Mouse (Mus musculus): ENCODE results near the gene Idh3a. TPM values are rescaled to one million over a fixed set of nuclear protein-coding genes. Genes with fewer than 3 reads are reported as not detected.

Idh3a gene
- polyA plus RNA-seq, 1 experiment from 2014 or later = 101 TPM

GRCm38 (mm10) chr9:54637510-54638314, 51.6 kb downstream of the Idh3a start:
- no peak overlapping the region for H3K4me2 ChIP-seq (replicated peaks)
- no peak for ATAC-seq (ENCODE audit: insufficient number of reproducible peaks, insufficient read depth, low FRiP score, low TSS enrichment)
- H3K4me1 ChIP-seq = no peaks in the 10 kb centered on the region
- H3K27me3 ChIP-seq = no peaks in the 10 kb centered on the region
- WGBS = 60% methylated on average over 5 of the region's 5 CpGs
- no peak overlapping the region for H3K27ac ChIP-seq
- no peaks in the 10 kb centered on the region for H3K36me3 ChIP-seq
- H3K9me3 ChIP-seq = no peaks in the 10 kb centered on the region
- no peak overlapping the region for H3K9ac ChIP-seq
- no peak overlapping the region for H3K4me3 ChIP-seq

- H3K4me1 ChIP-seq = no peaks in the 10 kb centered on the region
- no peaks in the 10 kb centered on the region for H3K9me3 ChIP-seq
- H3K9ac ChIP-seq = no peak overlapping the region
- no peak overlapping the region for H3K4me2 ChIP-seq (replicated peaks)
- H3K27ac ChIP-seq = no peak overlapping the region
- H3K36me3 ChIP-seq = no peaks in the 10 kb centered on the region
- no peaks in the 10 kb centered on the region for H3K27me3 ChIP-seq
- WGBS = 45% methylated on average over 2 of the region's 2 CpGs
- no peak overlapping the region for H3K4me3 ChIP-seq
- no peak for ATAC-seq (ENCODE audit: insufficient number of reproducible peaks, insufficient read depth, low FRiP score, low TSS enrichment)
Measured at GRCm38 (mm10) chr9:54639192-54639591, 53.1 kb downstream of the Idh3a start.

DNA sequence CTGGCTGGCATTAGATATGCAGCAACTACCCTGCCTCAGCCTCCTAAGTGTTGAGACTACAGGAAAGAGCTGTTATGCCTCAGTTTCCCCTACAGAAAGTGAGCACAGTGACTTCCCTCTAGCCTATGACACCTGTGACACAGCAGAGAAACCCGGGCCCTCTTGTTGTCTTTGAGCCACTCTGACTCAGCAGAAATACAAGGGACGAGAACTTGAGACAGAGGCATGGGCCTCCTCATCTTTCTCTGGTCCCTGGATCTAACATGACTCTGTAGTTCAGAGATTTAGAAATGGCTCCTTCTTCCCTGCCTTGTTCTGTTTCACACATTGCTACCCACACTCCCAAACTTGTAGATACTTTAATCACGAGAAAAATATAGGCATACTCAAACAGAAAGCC, 55.4 kb downstream of the Idh3a start:
- 74% methylated on average over 3 of the region's 3 CpGs for WGBS

DNA sequence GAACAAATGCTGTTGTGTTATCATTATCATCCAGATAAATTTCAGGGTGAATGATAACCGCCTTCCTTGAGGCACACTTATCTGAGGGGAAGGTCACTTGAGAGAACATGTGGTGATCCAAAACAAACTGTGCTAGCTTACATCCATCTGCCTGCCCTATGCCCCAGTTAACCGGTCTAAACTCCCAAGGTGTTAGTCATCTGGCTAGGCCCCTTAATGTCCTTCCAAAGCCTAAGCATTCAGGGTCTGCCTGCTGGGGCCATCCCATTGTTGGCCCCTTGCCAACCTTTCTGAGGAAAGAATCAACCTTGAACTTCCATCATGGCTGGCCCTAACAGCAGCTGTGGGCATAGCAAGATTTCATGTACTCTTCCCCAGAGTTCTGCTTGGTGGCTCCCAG, 56.0 kb downstream of the Idh3a start:
- WGBS = 74% methylated on average over 2 of the region's 2 CpGs
- H3K27me3 ChIP-seq = no peaks in the 10 kb centered on the region
- H3K9ac ChIP-seq = no peak overlapping the region
- no peaks in the 10 kb centered on the region for H3K9me3 ChIP-seq
- no peak overlapping the region for H3K27ac ChIP-seq
- ATAC-seq (ENCODE audit: insufficient number of reproducible peaks, insufficient read depth, low FRiP score, low TSS enrichment) = no peak
- H3K36me3 ChIP-seq = no peaks in the 10 kb centered on the region
- H3K4me1 ChIP-seq = no peaks in the 10 kb centered on the region
- H3K4me3 ChIP-seq = no peak overlapping the region
- H3K4me2 ChIP-seq (replicated peaks) = no peak overlapping the region

More for the DNA sequence above, 55.4 kb downstream of the Idh3a start:
- H3K4me2 ChIP-seq (replicated peaks) = no peak overlapping the region
- no peak for ATAC-seq (ENCODE audit: insufficient number of reproducible peaks, insufficient read depth, low FRiP score, low TSS enrichment)
- no peak overlapping the region for H3K27ac ChIP-seq
- H3K9me3 ChIP-seq = no peaks in the 10 kb centered on the region
- H3K27me3 ChIP-seq = no peaks in the 10 kb centered on the region
- H3K9ac ChIP-seq = no peak overlapping the region
- no peaks in the 10 kb centered on the region for H3K36me3 ChIP-seq
- no peaks in the 10 kb centered on the region for H3K4me1 ChIP-seq
- H3K4me3 ChIP-seq = no peak overlapping the region

GRCm38 (mm10) chr9:54642556-54642955, 56.4 kb downstream of the Idh3a start:
- Histone ChIP-seq H3K4me3 (no peak overlapping the region), H3K9ac (no peak overlapping the region), H3K4me2 (replicated peaks) (no peak overlapping the region), H3K36me3 (no peaks in the 10 kb centered on the region), H3K27ac (no peak overlapping the region), H3K27me3 (no peaks in the 10 kb centered on the region), H3K9me3 (no peaks in the 10 kb centered on the region), H3K4me1 (no peaks in the 10 kb centered on the region)
- 80% methylated on average over 4 of the region's 4 CpGs for WGBS
- no peak for ATAC-seq (ENCODE audit: insufficient number of reproducible peaks, insufficient read depth, low FRiP score, low TSS enrichment)

GRCm38 (mm10) chr9:54643179-54643578, 57.0 kb downstream of the Idh3a start:
- Histone ChIP-seq H3K27me3 (no peaks in the 10 kb centered on the region), H3K4me2 (replicated peaks) (no peak overlapping the region), H3K27ac (no peak overlapping the region), H3K4me1 (no peaks in the 10 kb centered on the region), H3K4me3 (no peak overlapping the region), H3K9me3 (no peaks in the 10 kb centered on the region), H3K36me3 (no peaks in the 10 kb centered on the region), H3K9ac (no peak overlapping the region)
- no peak for ATAC-seq (ENCODE audit: insufficient number of reproducible peaks, insufficient read depth, low FRiP score, low TSS enrichment)
- WGBS = 89% methylated on average over 7 of the region's 7 CpGs

- no peaks in the 10 kb centered on the region for H3K27me3 ChIP-seq
- H3K4me3 ChIP-seq = no peak overlapping the region
- no peaks in the 10 kb centered on the region for H3K4me1 ChIP-seq
- 81% methylated on average over 6 of the region's 6 CpGs for WGBS
- H3K9ac ChIP-seq = no peak overlapping the region
- ATAC-seq (ENCODE audit: insufficient number of reproducible peaks, insufficient read depth, low FRiP score, low TSS enrichment) = no peak
- no peaks in the 10 kb centered on the region for H3K36me3 ChIP-seq
- H3K9me3 ChIP-seq = no peaks in the 10 kb centered on the region
- no peak overlapping the region for H3K27ac ChIP-seq
- no peak overlapping the region for H3K4me2 ChIP-seq (replicated peaks)
Measured at GRCm38 (mm10) chr9:54645530-54645929, 59.4 kb downstream of the Idh3a start.

- 76% methylated on average over 9 of the region's 9 CpGs for WGBS
Measured at GRCm38 (mm10) chr9:54646252-54646651, 60.1 kb downstream of the Idh3a start.

GRCm38 (mm10) chr9:54647456-54647855, 61.3 kb downstream of the Idh3a start:
- no peak overlapping the region for H3K27ac ChIP-seq
- H3K27me3 ChIP-seq = no peaks in the 10 kb centered on the region
- H3K9ac ChIP-seq = no peak overlapping the region
- H3K9me3 ChIP-seq = no peaks in the 10 kb centered on the region
- H3K4me1 ChIP-seq = no peaks in the 10 kb centered on the region
- WGBS = 72% methylated on average over 2 of the region's 2 CpGs
- no peak for ATAC-seq (ENCODE audit: insufficient number of reproducible peaks, insufficient read depth, low FRiP score, low TSS enrichment)
- no peaks in the 10 kb centered on the region for H3K36me3 ChIP-seq
- no peak overlapping the region for H3K4me3 ChIP-seq
- H3K4me2 ChIP-seq (replicated peaks) = no peak overlapping the region

More at GRCm38 (mm10) chr9:54646252-54646651, 60.1 kb downstream of the Idh3a start:
- H3K36me3 ChIP-seq = no peaks in the 10 kb centered on the region
- H3K4me2 ChIP-seq (replicated peaks) = no peak overlapping the region
- H3K4me3 ChIP-seq = no peak overlapping the region
- no peaks in the 10 kb centered on the region for H3K4me1 ChIP-seq
- no peak overlapping the region for H3K27ac ChIP-seq
- no peak for ATAC-seq (ENCODE audit: insufficient number of reproducible peaks, insufficient read depth, low FRiP score, low TSS enrichment)
- no peak overlapping the region for H3K9ac ChIP-seq
- no peaks in the 10 kb centered on the region for H3K27me3 ChIP-seq
- H3K9me3 ChIP-seq = no peaks in the 10 kb centered on the region

DNA sequence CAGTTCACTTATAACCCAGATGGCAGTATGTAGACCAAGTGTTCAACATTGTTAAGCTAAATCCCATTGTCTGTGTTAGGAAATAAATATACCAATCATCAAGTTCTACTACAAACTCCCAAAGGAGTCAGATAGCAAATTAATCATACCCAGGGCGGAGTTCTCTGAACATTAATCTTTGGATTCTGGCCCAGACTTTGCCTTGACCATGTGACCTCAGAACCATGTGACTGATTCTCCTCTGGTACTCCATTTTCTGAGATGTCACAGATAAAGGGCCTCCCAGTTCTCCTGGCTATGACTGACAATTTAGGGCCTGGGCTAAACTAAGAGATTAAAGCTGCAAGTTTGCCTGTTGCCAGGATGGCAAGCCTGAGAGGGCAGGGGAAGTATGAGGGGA, 63.2 kb downstream of the Idh3a start:
- H3K4me2 ChIP-seq (replicated peaks) = no peak overlapping the region
- no peak overlapping the region for H3K27ac ChIP-seq
- WGBS = 86% methylated on average over 1 of the region's 1 CpGs
- H3K4me1 ChIP-seq = no peaks in the 10 kb centered on the region
- H3K27me3 ChIP-seq = no peaks in the 10 kb centered on the region
- no peak overlapping the region for H3K9ac ChIP-seq
- ATAC-seq (ENCODE audit: insufficient number of reproducible peaks, insufficient read depth, low FRiP score, low TSS enrichment) = no peak
- no peak overlapping the region for H3K4me3 ChIP-seq
- H3K36me3 ChIP-seq = no peaks in the 10 kb centered on the region
- no peaks in the 10 kb centered on the region for H3K9me3 ChIP-seq

- Histone ChIP-seq H3K27ac (no peak overlapping the region), H3K36me3 (no peaks in the 10 kb centered on the region), H3K4me3 (no peak overlapping the region), H3K27me3 (no peaks in the 10 kb centered on the region), H3K4me2 (replicated peaks) (no peak overlapping the region), H3K4me1 (no peaks in the 10 kb centered on the region), H3K9ac (no peak overlapping the region), H3K9me3 (no peaks in the 10 kb centered on the region)
- 74% methylated on average over 2 of the region's 2 CpGs for WGBS
- ATAC-seq (ENCODE audit: insufficient number of reproducible peaks, insufficient read depth, low FRiP score, low TSS enrichment) = no peak
Measured at GRCm38 (mm10) chr9:54652778-54653177, 66.6 kb downstream of the Idh3a start.

Measured in embryonic facial prominence, embryonic 12.5 days (tissue).